Mouse (Mus musculus): Measurements from ENCODE around the gene Stbd1.

The Stbd1 gene

GRCm38 (mm10) chr5:92602691-92603690 lies at the start of gene Stbd1:
Stbd1 (plus strand) TSS chr5:92603041.
- DNase-seq (ENCODE audit: low spot score): no peak

- no peak for DNase-seq (ENCODE audit: low spot score)
These were observed 48.9 kb upstream of the Stbd1 start for GRCm38 (mm10) chr5:92553939-92554338.

- no peak for DNase-seq (ENCODE audit: low spot score)
These were observed 48.4 kb upstream of the Stbd1 start for GRCm38 (mm10) chr5:92554443-92554842.

DNA sequence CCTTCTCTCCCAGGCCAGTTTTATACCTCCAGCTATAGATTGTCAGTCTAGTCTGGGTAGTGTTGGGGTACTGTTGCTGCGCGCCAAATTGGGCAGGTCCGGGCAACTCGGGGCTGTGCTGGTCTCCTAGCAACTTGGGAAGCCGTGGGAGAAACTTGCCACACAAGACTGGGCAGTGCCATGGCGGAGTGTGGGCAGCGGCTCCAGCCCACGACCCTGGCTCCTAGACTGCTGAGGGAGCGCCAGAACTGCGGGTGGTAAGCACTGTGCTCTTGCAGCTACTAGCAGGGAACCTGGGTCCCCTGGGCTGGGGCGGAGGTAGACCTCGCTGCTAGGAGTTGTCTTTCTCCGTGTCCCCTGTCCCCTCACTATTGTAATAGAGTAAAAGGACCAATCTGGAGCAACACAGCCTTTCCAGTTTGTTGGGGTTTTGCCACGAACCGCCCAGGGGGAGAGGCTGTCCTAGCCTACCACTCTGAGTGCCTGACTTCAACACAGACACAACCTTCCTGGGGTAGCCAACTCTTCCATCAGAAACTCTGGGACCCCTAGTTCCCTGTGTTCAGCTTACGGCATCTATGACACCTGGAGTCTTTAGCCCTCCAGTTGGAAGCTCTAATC lies 47.8 kb upstream of the Stbd1 start, which contains the start of gene Fam47e:
Gene Fam47e (plus strand): TSS at position 179 of the 621 bp plus-strand sequence.
- no peak for DNase-seq (ENCODE audit: low spot score)

DNA sequence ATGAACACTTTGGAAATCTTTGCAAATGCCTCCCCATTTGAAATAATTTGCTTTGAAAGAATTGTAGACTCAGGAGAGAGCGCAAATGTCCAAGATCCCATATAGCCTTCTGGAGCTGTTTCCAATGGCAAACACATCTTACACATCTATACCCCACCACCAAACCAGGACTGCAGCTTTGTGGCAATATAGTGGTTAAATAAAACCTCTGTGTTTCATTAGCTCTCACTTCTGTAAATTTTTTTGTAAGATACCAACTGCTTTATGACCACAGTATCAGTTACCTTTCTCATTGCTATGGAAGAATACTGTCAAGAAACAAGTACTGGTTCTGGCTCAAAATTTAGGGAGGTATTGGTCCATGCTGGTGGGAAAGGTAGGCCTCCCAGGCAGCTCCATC lies 46.9 kb upstream of the Stbd1 start:
- no peak for DNase-seq (ENCODE audit: low spot score)

DNA sequence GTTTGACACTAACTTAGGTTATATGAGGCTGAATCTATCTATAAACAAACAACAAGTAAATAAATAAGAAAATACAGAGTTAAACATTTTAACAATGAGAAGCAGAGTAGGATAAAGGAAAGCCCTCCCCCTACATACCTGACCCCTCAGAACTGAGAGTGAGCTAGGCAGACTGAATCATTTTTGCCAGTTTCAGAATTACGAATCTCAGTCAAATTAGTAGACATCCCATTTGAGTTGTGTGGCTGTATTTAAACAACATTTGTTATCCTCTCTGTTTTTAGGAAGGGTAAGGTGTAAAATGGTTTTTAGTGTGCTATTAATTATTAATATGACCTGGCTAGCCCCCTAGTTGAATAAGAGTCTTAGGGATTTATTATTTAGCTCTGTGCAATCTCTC lies 45.3 kb upstream of the Stbd1 start:
- DNase-seq (ENCODE audit: low spot score): no peak

GRCm38 (mm10) chr5:92560201-92560600 lies 42.6 kb upstream of the Stbd1 start:
- no peak for DNase-seq (ENCODE audit: low spot score)

- DNase-seq (ENCODE audit: low spot score): no peak
These were observed 40.8 kb upstream of the Stbd1 start for GRCm38 (mm10) chr5:92562002-92562401.

- no peak for DNase-seq (ENCODE audit: low spot score)
These were observed 31.6 kb upstream of the Stbd1 start for GRCm38 (mm10) chr5:92571232-92571631.

GRCm38 (mm10) chr5:92579559-92579958 lies 23.3 kb upstream of the Stbd1 start:
- no peak for DNase-seq (ENCODE audit: low spot score)

- no peak for DNase-seq (ENCODE audit: low spot score)
These were observed 16.9 kb upstream of the Stbd1 start for GRCm38 (mm10) chr5:92585932-92586331.

DNA sequence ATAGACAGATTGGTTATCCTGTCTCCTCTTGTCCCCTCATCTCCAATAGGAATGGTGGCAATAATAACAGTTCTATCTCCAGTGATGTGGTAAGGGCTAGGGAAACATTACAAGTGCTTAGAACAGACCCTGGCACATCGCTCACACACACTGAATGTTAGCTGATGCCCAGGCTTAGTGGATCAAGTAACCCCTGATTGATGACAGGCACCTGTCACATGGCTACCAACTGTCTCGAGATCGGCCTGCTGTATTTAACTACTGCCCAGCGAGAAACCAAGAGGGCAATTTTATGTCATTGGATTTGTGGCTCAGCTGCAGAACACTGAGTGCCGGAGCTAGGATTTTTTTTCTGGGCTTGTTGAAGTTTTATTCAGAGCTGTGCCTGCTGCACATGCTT lies 7.8 kb upstream of the Stbd1 start:
- DNase-seq (ENCODE audit: low spot score): no peak

- DNase-seq (ENCODE audit: low spot score): no peak
These were observed 6.0 kb upstream of the Stbd1 start for GRCm38 (mm10) chr5:92596865-92597264.

DNA sequence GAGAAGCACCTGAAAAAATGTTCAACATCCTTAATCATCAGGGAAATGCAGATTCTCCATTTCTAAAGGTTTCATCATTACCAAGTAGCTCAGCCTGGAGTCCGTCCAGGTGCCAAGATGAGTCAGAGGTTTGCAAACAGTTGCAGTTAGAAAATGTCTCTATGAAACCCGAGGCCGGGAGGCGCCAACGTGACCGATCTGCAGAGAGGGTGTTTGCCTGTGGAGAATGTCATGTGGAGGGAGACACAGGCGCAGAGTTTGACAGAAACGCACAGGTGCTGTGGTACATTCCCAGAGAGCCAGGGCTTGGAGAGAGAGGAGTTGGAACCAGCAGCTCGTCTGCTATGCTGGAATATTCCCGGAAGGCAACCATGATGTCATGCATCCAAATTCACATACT lies 3.8 kb upstream of the Stbd1 start:
- DNase-seq (ENCODE audit: low spot score): no peak

- no peak for DNase-seq (ENCODE audit: low spot score)
These were observed 1.8 kb downstream of the Stbd1 start for GRCm38 (mm10) chr5:92604452-92605247.

DNA sequence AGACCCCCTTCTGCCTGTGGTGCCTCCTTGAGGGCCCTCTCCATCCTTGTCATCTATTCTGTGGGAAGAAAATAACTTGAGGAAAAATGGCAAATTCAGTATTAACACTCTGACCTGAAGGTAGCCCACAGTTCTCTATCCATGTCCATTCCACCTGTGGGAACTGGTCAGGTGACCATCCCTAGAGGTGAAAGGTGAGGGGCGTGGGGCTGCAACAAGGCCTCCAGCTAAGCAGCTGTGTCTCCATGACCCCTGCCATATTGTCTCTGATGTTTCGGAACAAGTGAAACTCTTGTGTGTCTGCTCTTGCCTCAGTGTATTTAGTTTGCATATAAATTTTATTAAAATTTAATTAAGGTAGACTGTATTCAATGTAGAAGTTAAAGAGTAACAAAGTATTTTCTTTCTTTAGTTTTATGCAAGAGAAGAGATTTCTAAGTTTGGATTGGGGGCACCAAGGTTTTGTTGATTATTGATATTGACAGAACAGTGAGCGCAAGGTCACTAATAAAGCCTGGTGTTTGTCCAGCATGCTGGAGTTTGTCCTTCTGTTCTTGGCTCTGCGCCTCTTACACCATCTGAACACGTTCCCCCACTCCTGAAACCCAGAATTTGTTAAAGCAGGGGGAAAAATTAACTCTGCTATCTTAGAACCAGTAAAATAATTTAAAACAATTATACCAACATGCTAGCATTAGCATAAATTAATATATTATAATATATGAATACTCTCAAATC lies 4.8 kb downstream of the Stbd1 start:
- no peak for DNase-seq (ENCODE audit: low spot score)

DNA sequence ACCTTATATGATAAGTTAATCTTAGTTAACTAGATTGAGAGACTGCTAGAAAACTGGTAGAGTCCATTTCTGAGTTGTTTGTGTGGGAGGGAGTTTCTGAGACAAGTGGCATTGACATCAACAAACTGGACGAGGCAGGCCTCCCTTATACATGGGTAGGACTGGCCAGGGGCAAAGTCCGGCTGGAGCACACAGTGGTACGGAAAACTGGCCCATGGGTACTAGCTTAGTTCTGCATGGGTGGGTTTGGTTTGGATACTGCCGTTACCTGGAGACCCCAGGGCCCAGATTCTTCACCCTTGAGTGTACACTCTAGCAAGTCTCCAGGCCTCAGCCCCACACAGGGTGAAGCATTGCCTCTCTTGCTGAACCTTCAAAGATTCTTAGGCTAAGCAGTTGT lies 9.9 kb downstream of the Stbd1 start:
- DNase-seq (ENCODE audit: low spot score): no peak

- DNase-seq (ENCODE audit: low spot score): no peak
These were observed 19.0 kb downstream of the Stbd1 start for GRCm38 (mm10) chr5:92621883-92622282.

DNA sequence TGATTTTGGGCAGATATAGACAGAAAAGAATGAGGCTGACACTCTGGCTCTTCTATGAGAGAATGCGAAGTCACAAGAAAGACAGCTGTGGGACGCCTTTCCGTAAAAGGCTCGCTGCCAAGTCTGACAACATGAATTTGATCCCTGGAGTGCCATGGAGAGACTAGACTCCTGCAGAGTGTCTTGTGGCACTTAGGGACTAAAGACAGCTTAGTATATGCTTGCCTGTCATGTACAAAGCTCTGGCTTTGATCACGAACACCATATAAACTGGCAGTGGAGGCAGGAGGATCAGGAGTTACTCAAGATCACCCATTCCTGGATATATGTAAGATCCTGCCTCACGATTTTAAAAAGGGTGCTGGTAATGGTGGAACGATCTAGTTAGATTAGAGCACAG lies 25.1 kb downstream of the Stbd1 start:
- DNase-seq (ENCODE audit: low spot score): no peak

DNA sequence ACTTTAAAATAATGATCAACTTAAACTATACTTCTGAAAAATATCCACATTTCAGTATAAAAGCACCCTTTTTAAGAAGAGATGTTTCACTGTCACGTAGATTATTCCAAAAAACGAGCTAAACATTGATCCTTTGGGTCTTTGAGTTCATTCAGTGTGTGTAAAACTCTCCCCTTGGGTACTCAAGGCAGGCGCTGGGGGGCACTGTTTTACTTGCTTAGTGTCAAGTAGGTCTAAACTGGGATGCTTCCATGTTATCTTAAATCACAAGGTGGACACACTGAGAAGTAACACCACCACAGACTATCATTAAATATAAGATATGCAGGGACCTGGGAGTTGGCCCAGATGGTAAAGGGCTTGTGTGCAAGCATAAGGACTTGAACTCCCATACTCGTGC lies 30.7 kb downstream of the Stbd1 start:
- no peak for DNase-seq (ENCODE audit: low spot score)

GRCm38 (mm10) chr5:92634916-92635315 lies 32.1 kb downstream of the Stbd1 start:
- no peak for DNase-seq (ENCODE audit: low spot score)

GRCm38 (mm10) chr5:92635891-92636290 lies 33.0 kb downstream of the Stbd1 start:
- no peak for DNase-seq (ENCODE audit: low spot score)

All from left cerebral cortex, adult 11 months (tissue).